Mouse (Mus musculus) stomach, embryonic 14.5 days (tissue): Measurements from ENCODE around the gene Rpgrip1. TPM values are rescaled to one million over a fixed set of nuclear protein-coding genes. Genes with fewer than 3 reads are reported as not detected.
"Not testable (repeated sequence)": the region's sequence is repeated elsewhere in the genome, so short reads cannot be mapped to it uniquely, and the experiment has no call there.

Experiments
- ATAC-seq: fragments of 200-750 bp; cut with Nextera tagmentation; 2 replicates; pipeline ENCODE4 v1.8.0; 2017; ENCODE audit warnings: low read depth, moderate TSS enrichment; ENCODE audit not compliant: insufficient number of reproducible peaks, insufficient read depth, low FRiP score
- H3K27ac ChIP-seq: fragments of 300-500 bp; sonication (generic); 2 replicates; pipeline ENCODE4 v1.5.1; 2014; ENCODE audit warnings: mild to moderate bottlenecking, low read length, moderate library complexity, mixed read lengths
- H3K27me3 ChIP-seq: fragments of 300-500 bp; sonication (generic); 2 replicates; pipeline ENCODE4 v1.6.1; 2014; ENCODE audit warnings: low read length, control low read depth, mixed read lengths; ENCODE audit not compliant: control insufficient read depth, insufficient read depth
- H3K36me3 ChIP-seq: fragments of 300-500 bp; sonication (generic); 2 replicates; pipeline ENCODE4 v1.6.1; 2014; ENCODE audit warnings: mild to moderate bottlenecking, control low read depth, low read length, moderate library complexity, mixed read lengths; ENCODE audit not compliant: control insufficient read depth, insufficient read depth
- H3K4me1 ChIP-seq: fragments of 300-500 bp; sonication (generic); 2 replicates; pipeline ENCODE4 v1.6.1; 2014; ENCODE audit warnings: low read length, control low read depth, mixed read lengths; ENCODE audit not compliant: control insufficient read depth, insufficient read depth
- H3K4me2 ChIP-seq: fragments of 300-500 bp; sonication (generic); replicated peaks from 2 replicates; pipeline ENCODE4 v1.6.1; 2014; ENCODE audit warnings: low read depth, low read length, control low read depth
- H3K4me3 ChIP-seq: fragments of 300-500 bp; sonication (generic); 2 replicates; pipeline ENCODE4 v1.5.1; 2014; ENCODE audit warnings: low read depth, low read length, control low read depth
- H3K9ac ChIP-seq: fragments of 300-500 bp; sonication (generic); replicated peaks from 2 replicates; pipeline ENCODE4 v1.6.1; 2014; ENCODE audit warnings: low read depth, mild to moderate bottlenecking, control low read depth, low read length, moderate library complexity, mixed read lengths
- H3K9me3 ChIP-seq: fragments of 300-500 bp; sonication (generic); 2 replicates; pipeline ENCODE4 v1.6.1; 2016; ENCODE audit warnings: low read depth, low read length, control low read depth; ENCODE audit not compliant: control insufficient read depth
- WGBS: fragments of 180-500 bp; shearing (Covaris S2); extraction: QIAGEN DNeasy Blood & Tissue Kit; methylation state at CpG from one replicate; pipeline ENCODE4 v1.1.7; 2014; 5-methylcytosine and 5-hydroxymethylcytosine counted together
- polyA plus RNA-seq: library from polyadenylated mRNA; unstranded; fragments of >200 nt; fragmentation: Nextera tagmentation; extraction: Ambion mirVana; gene quantifications from 2 replicates; pipeline ENCODE4 v1.2.1, GENCODE M21; 2014

The Rpgrip1 gene
- 54.3 and 67.1 TPM in 2 replicates for polyA plus RNA-seq

DNA sequence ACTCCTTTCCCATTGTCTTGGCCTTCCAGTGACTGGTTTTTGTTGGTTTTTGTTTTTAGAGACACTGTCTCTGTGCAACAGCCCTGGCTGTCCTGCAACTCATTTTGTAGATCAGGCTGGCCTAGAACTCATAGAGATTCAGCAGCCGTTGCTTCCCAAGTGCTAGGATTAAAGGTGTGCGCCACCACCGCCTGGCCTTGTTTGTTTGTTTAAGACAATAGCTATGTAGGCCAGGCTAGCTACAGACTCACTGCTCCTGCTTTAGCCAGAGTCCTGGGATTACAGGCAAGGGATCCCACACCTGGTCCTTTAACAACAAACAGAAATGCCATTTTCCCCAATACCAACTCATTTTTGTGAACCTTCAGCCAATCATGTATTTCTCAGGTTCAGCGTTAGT is at the start of gene Rpgrip1:
Rpgrip1 (plus strand) TSS at position 359 of the 400 bp plus-strand sequence.
- Histone ChIP-seq H3K9me3 (no peaks in the 10 kb centered on the region), H3K27ac (no peak within 1 kb of the TSS), H3K4me3 (no peak within 1 kb of the TSS), H3K36me3 (no peaks in the 10 kb centered on the region), H3K9ac (no peak within 1 kb of the TSS), H3K27me3 (no peaks in the 10 kb centered on the region), H3K4me2 (no peak within 1 kb of the TSS), H3K4me1 (0 out of 2 replicates have a peak, but pooled peaks cover 5% of the 10 kb centered on the region)
- ATAC-seq: no peak
- 85% methylated on average over 4 of the region's 4 CpGs for WGBS

DNA sequence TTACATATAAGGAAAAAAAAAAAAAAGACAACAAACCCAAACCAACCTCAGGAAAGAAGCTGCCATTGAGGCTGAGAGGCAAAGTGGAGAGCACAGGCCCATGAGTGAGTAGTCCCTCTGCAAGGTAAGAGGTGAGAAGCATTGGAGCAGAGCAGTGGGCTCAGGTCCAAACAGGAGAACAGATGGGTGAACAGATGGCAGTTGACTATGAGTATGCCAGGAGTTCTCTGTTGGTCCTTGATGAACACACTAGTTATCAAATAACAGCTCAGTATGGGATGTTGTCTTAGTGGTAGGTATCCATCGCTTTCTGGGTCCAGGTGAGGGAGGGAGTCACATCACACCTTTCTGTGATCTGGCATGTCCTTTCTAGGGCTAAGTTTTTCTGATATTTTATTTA is 49.7 kb upstream of the Rpgrip1 start:
- H3K4me1 ChIP-seq: no peaks in the 10 kb centered on the region
- no peaks in the 10 kb centered on the region for H3K9me3 ChIP-seq
- no peak overlapping the region for H3K27ac ChIP-seq
- no peak overlapping the region for H3K4me3 ChIP-seq
- no peaks in the 10 kb centered on the region for H3K27me3 ChIP-seq
- WGBS: 81% methylated on average over 1 of the region's 1 CpGs
- no peak overlapping the region for H3K4me2 ChIP-seq
- no peak for ATAC-seq
- no peaks in the 10 kb centered on the region for H3K36me3 ChIP-seq
- no peak overlapping the region for H3K9ac ChIP-seq

DNA sequence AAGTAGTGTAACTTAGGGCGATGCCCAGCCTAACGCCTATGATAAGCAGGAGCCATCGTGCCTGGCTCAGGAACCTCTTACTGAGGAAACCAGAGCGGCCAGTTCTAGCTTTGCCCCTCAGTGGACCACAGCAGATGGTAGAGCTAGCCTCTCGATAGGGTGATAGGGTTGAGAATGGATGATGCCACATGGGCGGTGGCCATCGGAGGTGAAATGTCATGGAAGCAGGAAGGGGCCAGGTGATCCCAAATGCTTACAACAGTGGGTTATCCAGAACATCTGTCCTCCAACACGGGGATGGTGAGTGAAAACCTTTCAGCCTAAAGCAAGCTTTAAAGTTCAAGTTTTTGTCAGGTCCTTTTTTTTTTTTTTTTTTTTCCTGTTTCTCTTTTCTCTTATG is 48.7 kb upstream of the Rpgrip1 start:
- Histone ChIP-seq H3K9me3 (no peaks in the 10 kb centered on the region), H3K27me3 (no peaks in the 10 kb centered on the region), H3K4me1 (no peaks in the 10 kb centered on the region), H3K4me3 (no peak overlapping the region), H3K4me2 (no peak overlapping the region), H3K9ac (no peak overlapping the region), H3K36me3 (no peaks in the 10 kb centered on the region), H3K27ac (no peak overlapping the region)
- no peak for ATAC-seq
- WGBS: 82% methylated on average over 8 of the region's 8 CpGs

DNA sequence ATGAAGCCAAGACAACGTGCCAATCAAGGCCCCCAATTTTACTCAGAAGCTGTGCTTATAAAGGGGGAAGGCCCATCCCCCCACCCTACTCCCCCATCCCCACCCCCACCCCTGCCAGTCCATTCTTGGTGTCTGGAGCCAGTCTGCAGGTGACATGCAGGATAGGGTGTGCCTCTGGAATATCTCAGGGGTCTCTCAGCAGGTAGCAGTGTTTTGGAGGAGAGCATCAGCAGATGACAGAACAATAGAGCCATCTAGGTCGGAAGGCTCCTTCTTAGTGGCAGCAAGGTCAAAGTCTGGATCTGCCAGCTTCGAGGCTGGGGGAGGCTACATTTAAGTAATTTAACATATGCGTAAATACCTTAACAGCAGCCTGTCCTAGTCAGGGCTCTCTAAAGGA is 44.4 kb upstream of the Rpgrip1 start:
- Histone ChIP-seq H3K4me3 (no peak overlapping the region), H3K27me3 (no peaks in the 10 kb centered on the region), H3K27ac (no peak overlapping the region), H3K9me3 (no peaks in the 10 kb centered on the region), H3K4me2 (no peak overlapping the region), H3K36me3 (no peaks in the 10 kb centered on the region), H3K9ac (no peak overlapping the region), H3K4me1 (no peaks in the 10 kb centered on the region)
- 55% methylated on average over 4 of the region's 4 CpGs for WGBS
- no peak for ATAC-seq

DNA sequence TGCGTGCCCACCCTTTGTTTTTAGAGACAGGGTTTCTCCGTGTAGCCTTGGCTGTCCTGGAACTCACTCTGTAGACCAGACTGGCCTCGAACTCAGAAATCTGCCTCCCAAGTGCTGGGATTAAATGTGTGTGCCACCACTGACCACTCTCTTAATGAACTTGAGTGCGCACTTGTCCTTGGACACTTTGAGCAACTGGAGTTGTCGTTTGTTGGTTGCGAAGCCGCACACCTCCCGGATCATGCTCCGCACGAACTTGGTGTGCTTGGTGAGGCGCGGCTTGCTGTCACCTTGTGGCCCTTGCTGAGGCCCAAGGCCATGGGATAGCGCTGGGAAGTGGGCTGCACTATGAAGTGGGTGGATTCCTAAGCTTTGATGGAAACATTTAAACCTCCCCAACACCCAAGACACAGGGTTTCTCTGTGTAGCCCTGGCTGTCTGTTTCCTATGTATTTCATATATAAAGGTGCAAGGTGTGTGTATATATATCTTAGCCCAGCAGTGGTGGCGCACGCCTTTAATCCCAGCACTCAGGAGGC is 38.8 kb upstream of the Rpgrip1 start:
- Histone ChIP-seq H3K4me2 (no peak overlapping the region), H3K9ac (no peak overlapping the region), H3K27me3 (no peaks in the 10 kb centered on the region), H3K4me1 (no peaks in the 10 kb centered on the region), H3K9me3 (no peaks in the 10 kb centered on the region), H3K27ac (no peak overlapping the region), H3K36me3 (peaks cover 38% of the 10 kb centered on the region), H3K4me3 (no peak overlapping the region)
- 94% methylated on average over 15 of the region's 15 CpGs for WGBS
- ATAC-seq: 0 out of 2 replicates have a peak, but pooled peaks have one; percentile 28

DNA sequence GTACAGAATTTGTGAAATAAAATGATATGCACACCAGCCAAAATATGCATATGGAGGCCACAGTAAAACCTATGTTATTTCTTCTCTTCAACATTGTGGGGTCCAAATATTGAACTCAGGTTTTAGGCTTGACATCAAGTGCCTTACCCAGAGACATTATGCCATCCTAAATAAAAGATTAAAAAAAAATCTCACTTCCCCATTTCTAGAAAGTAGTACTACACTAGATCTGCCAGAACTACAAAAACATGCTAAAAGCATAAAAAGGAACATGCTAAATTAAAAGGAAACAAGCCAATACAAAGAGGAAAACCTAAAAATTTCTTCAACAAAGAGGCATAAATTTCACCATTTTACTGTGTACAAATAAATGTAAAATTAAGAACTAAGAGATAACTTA is 27.4 kb upstream of the Rpgrip1 start:
- Histone ChIP-seq H3K9ac (no peak overlapping the region), H3K4me3 (no peak overlapping the region), H3K27ac (no peak overlapping the region), H3K4me2 (no peak overlapping the region), H3K27me3 (no peaks in the 10 kb centered on the region), H3K4me1 (no peaks in the 10 kb centered on the region), H3K9me3 (no peaks in the 10 kb centered on the region), H3K36me3 (peaks cover 55% of the 10 kb centered on the region)
- ATAC-seq: no peak

DNA sequence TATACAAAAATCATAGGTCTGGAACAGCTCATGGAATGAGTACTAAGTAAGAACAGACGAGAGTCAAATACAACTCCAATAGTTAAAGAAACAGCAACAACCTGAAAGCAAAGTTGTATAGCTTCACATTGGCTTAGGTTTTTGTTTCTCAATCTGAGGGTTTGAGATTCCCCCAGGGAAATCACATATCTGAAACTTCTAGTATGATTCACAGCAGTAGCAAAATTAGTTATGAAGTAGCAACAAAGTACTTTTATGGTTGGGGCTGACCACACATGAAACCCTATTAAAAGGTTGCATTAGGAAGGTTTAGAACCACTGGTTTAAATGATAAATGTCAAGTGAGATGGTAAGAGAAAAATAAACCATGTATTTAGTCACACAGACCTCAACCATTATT is 16.0 kb upstream of the Rpgrip1 start:
- Histone ChIP-seq H3K27me3 (no peaks in the 10 kb centered on the region), H3K4me2 (no peak overlapping the region), H3K9ac (no peak overlapping the region), H3K27ac (no peak overlapping the region), H3K36me3 (peaks cover 38% of the 10 kb centered on the region), H3K4me3 (no peak overlapping the region), H3K4me1 (no peaks in the 10 kb centered on the region), H3K9me3 (no peaks in the 10 kb centered on the region)
- WGBS: 76% methylated on average over 1 of the region's 1 CpGs
- no peak for ATAC-seq

DNA sequence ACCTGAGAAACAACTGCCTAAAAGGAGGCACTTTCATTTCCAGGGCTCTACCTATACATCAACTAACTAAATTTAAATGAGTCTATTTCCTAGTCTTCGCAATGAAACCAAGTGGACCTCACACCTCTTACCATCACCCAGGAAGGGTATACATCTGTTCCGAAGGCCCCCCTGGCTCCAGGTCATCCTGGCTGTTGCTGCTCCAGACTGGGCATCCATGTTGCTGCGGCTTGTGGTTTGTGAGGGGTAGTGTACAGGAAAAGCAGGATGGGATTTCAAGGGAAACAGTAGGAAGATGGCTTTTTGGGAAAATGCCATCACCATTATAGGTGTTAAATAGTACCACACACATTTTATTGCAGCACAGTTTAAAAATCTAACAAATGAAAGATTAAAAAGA is 13.3 kb upstream of the Rpgrip1 start:
- H3K4me3 ChIP-seq, H3K9me3 ChIP-seq, H3K4me2 ChIP-seq, H3K27me3 ChIP-seq, H3K9ac ChIP-seq, ATAC-seq, H3K27ac ChIP-seq: not testable (repeated sequence)
- Histone ChIP-seq H3K36me3 (peaks cover 28% of the 10 kb centered on the region), H3K4me1 (peaks cover 13% of the 10 kb centered on the region; the same call in 1 of the 2 replicates)
- 98% methylated on average over 3 of the region's 3 CpGs for WGBS

DNA sequence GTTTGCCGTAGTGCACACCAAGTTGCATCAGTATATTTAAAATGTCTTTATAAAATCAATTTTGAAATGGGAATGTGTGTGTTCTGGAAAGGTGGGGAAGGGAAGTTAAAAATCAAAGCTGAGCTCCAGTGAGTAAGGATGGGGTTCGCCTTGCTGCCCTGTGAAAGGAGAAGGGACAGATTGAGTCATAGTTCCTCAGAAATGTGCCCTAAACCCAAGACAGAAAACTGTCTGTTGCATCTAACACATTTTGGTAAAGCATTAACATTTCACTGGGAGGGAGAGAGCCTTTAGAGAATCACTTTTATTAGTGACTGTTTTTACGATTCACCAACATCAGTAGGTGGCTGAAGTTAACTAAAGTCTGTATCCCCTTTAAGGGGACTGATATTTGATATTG is 12.1 kb upstream of the Rpgrip1 start:
- ATAC-seq, H3K4me2 ChIP-seq, H3K4me3 ChIP-seq, H3K9ac ChIP-seq, H3K27ac ChIP-seq, H3K27me3 ChIP-seq, H3K9me3 ChIP-seq: not testable (repeated sequence)
- Histone ChIP-seq H3K4me1 (peaks cover 13% of the 10 kb centered on the region; the same call in 1 of the 2 replicates), H3K36me3 (peaks cover 21% of the 10 kb centered on the region)
- WGBS: 84% methylated on average over 3 of the region's 3 CpGs
